Mouse (Mus musculus): ENCODE measurements around the gene Rps29.

The Rps29 gene

DNA sequence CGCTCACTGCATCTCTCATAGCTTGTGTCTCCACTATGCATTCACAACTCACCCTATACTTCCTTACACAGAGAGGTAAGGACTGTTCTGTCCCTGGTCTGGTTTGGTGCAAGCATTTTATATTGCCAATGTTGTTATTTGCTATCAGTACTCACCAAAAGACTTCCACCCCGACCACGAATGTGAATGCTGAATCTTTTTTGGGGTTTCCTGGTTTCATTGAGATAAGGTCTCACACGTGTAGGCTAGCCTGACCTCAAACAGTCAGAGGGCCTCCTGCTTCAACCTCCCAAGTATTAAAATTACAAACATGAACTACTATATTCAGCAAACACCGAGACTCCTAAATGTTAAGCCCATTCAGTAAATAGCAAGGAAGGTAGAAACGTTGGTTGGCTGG, 27.7 kb downstream of the Rps29 start:
- in situ Hi-C loops (cut with MboI) = no loop called here

DNA sequence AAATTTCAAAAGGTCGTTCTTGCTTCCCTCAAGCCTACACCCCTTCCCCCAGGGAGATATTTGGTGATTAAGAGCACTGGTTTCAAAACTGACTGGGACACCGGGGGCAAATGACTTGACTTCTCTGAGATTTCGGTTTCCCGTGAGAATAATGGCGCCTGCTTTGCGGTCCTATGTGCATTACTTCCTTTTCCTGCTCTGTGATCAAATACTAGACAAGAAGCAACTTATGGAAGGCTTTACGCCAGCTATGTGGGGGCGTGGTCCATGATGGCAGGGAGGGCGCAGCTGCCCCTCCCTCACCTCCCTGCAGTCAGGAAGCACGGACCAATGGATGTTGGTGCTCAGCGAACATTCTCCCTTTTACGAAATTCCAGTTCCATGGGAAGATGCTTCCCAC, 28.5 kb downstream of the Rps29 start:
- in situ Hi-C loops (cut with MboI) = no loop called here

DNA sequence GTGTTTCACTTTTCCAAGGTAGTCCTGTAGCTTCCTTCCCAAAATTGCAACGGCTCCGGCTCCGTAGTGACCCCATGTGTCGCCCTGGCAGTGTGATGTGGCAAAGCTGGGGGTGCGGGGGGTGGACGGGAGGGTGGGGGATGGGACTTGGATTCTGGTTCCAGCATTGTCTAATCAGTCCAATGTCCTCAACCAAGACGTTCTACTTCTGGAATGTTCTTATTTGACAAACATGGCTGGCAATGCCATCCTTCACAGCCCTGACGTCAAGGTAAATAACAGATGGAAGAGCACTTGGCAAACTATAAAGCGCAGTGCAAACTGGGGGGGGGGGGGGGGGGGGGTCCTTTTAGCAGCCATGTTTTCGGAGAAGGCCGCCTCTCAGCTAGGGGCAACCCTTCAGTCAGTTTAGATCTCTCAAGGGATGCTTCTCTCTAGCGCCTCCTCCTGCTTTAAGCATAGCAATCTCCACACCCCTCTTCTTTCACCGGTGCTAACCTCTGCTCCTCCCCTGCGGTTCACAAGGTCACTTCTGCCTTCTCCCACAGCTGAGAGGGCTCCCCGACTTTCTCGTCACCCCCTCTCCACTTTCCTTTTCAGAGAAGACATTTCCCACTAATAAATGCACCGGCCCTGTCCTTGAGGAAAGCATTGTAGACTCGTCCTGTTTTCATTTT, 29.2 kb downstream of the Rps29 start:
- in situ Hi-C loops (cut with MboI) = no loop called here

DNA sequence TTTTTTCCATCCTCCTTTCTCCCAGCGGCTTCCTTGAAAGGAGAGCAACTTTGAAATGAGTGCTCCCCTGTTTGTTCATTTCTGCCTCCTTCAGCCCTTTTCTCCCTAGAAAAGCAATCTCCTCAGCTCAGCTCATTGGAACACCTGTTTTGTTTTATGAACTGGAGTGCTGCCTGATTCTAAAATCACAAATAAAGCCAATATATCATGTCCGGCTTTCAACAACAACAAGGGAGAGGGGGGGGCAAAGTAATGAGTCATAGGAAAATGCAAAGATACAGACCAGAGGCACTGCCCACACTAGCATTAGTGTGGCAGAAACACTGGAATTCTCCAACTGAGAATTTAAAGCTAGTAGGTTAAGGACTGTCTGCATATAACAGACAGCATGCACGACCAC, 31.4 kb downstream of the Rps29 start:
- in situ Hi-C loops (cut with MboI) = no loop called here

DNA sequence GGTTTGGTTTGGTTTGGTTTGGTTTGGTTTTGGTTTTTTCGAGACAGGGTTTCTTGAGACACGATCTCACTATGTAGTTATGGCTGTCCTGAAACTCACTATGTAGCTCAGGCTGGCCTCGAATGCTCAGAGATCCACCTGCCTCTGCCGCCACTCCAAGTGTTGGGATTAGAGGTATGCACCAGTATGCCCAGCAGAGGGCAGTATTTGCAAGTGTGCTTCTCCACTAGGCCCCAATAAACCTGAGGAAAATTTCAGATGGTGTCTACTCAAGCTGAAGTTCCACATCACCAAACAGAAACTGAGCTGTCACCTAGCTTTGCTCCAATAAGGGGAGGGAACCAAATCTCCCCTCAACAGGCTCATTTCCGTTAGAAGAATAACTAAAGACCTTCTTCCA, 31.8 kb downstream of the Rps29 start:
- in situ Hi-C loops (cut with MboI) = no loop called here

DNA sequence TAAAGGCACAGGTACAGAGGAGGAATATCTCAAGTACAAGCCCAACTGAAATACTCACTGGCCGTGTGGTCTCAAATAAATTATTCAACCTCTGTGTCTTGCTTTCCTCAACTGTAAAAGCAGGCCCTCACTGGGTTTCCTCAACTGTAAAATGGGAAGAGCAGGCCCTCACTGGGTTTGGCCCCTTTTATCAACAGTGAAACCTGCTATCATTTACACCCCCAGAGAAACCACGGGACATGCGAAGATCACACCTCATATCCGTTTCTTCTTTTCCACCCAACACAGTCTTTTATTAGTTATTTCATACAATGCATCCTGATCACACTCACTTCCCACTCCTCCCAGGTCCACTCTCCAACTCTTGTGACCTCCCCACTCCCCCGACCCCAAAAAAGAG, 33.9 kb downstream of the Rps29 start:
- in situ Hi-C loops (cut with MboI) = no loop called here

DNA sequence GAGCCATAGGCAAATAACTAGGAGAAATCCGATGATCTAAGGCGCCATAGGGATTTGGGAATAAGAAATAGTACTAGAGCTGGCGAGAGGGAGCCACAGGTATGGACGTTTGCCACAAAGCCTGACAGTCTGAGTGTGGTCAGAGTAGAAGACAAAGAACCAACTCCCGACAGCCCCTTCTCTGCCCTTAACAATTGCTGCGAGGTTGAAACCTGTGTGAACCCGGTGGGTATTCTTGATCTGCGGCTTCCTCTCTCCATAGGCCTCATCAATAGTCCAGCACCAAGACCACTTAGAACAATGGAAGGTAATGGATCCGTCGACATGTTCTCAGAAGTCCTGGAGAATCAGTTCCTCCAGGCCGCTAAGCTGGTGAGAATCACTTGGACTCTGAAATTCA, 36.2 kb downstream of the Rps29 start:
- in situ Hi-C loops (cut with MboI) = no loop called here

DNA sequence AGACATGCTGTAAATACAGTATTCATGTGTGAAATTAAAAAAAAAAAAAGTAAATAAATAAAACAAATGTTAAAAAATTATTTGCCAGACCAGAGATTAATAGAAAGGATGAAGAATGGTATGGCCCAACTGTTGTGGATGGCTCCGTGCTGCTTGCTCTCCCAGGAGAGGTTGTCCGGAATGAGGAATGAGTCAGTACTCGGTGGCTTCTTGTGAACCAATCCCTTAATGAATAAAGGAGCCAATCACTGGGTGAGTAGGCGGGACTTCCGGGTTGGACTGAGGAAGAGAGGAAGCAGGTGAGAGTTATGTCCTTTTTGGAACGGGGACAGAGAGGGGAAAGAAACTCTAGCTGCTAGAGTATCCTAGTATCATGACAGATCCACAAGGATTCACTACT, 39.1 kb downstream of the Rps29 start:
- in situ Hi-C loops (cut with MboI) = no loop called here

All from mature B cell (primary cell).